Mouse (Mus musculus) embryo, embryonic 10 days (tissue): ENCODE measurements around the gene Id1.
A peak's percentile ranks its signal among the peaks of the same experiment; 100 is the strongest.

Experiments
- DNase-seq: peaks from one replicate; pipeline ENCODE4 v3.0.0-alpha.2; 2015; ENCODE audit warnings: low spot score

Id1 gene

GRCm38 (mm10) chr2:152723651-152724331 is 12.3 kb upstream of the Id1 start:
- DNase-seq, result peak; percentile 67

GRCm38 (mm10) chr2:152724332-152724723 is 11.7 kb upstream of the Id1 start:
- DNase-seq, result no peak

- DNase-seq, result no peak
These were observed 10.8 kb upstream of the Id1 start for GRCm38 (mm10) chr2:152725178-152725750.

GRCm38 (mm10) chr2:152726213-152726612 is 9.8 kb upstream of the Id1 start:
- no peak for DNase-seq

- DNase-seq, result no peak
These were observed 9.2 kb upstream of the Id1 start for GRCm38 (mm10) chr2:152726751-152727335.

- DNase-seq, result no peak
These were observed 8.1 kb upstream of the Id1 start for GRCm38 (mm10) chr2:152727795-152728510.

- DNase-seq, result no peak
These were observed 7.5 kb upstream of the Id1 start for GRCm38 (mm10) chr2:152728594-152728993.

- peak; percentile 80 for DNase-seq
These were observed 6.9 kb upstream of the Id1 start for GRCm38 (mm10) chr2:152729013-152729635.

GRCm38 (mm10) chr2:152729636-152730020 is 6.4 kb upstream of the Id1 start:
- DNase-seq, result peak; percentile 84

GRCm38 (mm10) chr2:152733201-152733600 is 2.9 kb upstream of the Id1 start:
- DNase-seq, result no peak

- no peak for DNase-seq
These were observed 1.6 kb upstream of the Id1 start for GRCm38 (mm10) chr2:152734501-152734900.

GRCm38 (mm10) chr2:152734984-152735383 is 1.1 kb upstream of the Id1 start:
- peak; percentile 99 for DNase-seq

- peak; percentile 73 for DNase-seq
These were observed 697 bp downstream of the Id1 start for GRCm38 (mm10) chr2:152736748-152737147.

GRCm38 (mm10) chr2:152737306-152738221 is 1.5 kb downstream of the Id1 start:
- DNase-seq, result peak; percentile 63

- no peak for DNase-seq
These were observed 2.3 kb downstream of the Id1 start for GRCm38 (mm10) chr2:152738341-152738740.

GRCm38 (mm10) chr2:152739031-152739841 is 3.2 kb downstream of the Id1 start:
- peak; percentile 84 for DNase-seq

- peak; percentile 69 for DNase-seq
These were observed 3.8 kb downstream of the Id1 start for GRCm38 (mm10) chr2:152739842-152740260.

- DNase-seq, result no peak
These were observed 4.4 kb downstream of the Id1 start for GRCm38 (mm10) chr2:152740490-152740889.

GRCm38 (mm10) chr2:152741153-152742041 is 5.3 kb downstream of the Id1 start:
- DNase-seq, result peak; percentile 63
